Mouse (Mus musculus): ENCODE measurements at regions not wholly inside any gene's neighbourhood (a gene's known extent, or its start where the extent isn't known, plus 50 kb on each side); places are given as distances from the start of the nearest gene placed in this dataset.
"Not testable (repeated sequence)": the region's sequence is repeated elsewhere in the genome, so short reads cannot be mapped to it uniquely, and the experiment has no call there.

GRCm38 (mm10) chr16:86222997-86223396 lies 321.4 kb upstream of the Adamts5 start:
- DNase-seq (ENCODE audit: low spot score in 2 of 2): peak in 1 of 2 experiments; percentile 20

- no peak for DNase-seq (ENCODE audit: low spot score in 2 of 2)
Measured at GRCm38 (mm10) chr16:86210547-86210946, 308.9 kb upstream of the Adamts5 start.

- DNase-seq (ENCODE audit: low spot score in 2 of 2): no peak
Measured at GRCm38 (mm10) chr16:86209319-86209718, 307.7 kb upstream of the Adamts5 start.

GRCm38 (mm10) chr16:86189874-86190273 lies 288.2 kb upstream of the Adamts5 start:
- no peak for DNase-seq (ENCODE audit: low spot score in 2 of 2)

- DNase-seq (ENCODE audit: low spot score in 2 of 2): no peak
Measured at GRCm38 (mm10) chr16:86188966-86189365, 287.3 kb upstream of the Adamts5 start.

- DNase-seq (ENCODE audit: low spot score in 2 of 2): not testable (repeated sequence)
Measured at GRCm38 (mm10) chr16:86187609-86188008, 286.0 kb upstream of the Adamts5 start.

- DNase-seq (ENCODE audit: low spot score in 2 of 2): no peak
Measured at GRCm38 (mm10) chr16:86159021-86159815, 257.6 kb upstream of the Adamts5 start.

GRCm38 (mm10) chr16:86138171-86138570 lies 236.5 kb upstream of the Adamts5 start:
- DNase-seq (ENCODE audit: low spot score in 2 of 2): no peak

GRCm38 (mm10) chr16:86136169-86136568 lies 234.5 kb upstream of the Adamts5 start:
- no peak for DNase-seq (ENCODE audit: low spot score in 2 of 2)

GRCm38 (mm10) chr16:86127391-86127790 lies 225.8 kb upstream of the Adamts5 start:
- no peak for DNase-seq (ENCODE audit: low spot score in 2 of 2)

- DNase-seq (ENCODE audit: low spot score in 2 of 2): no peak
Measured at GRCm38 (mm10) chr16:86124182-86124581, 222.6 kb upstream of the Adamts5 start.

- DNase-seq (ENCODE audit: low spot score in 2 of 2): no peak
Measured at GRCm38 (mm10) chr16:86122936-86123335, 221.3 kb upstream of the Adamts5 start.

- no peak for DNase-seq (ENCODE audit: low spot score in 2 of 2)
Measured at GRCm38 (mm10) chr16:86117959-86118358, 216.3 kb upstream of the Adamts5 start.

GRCm38 (mm10) chr16:86115587-86116376 lies 214.2 kb upstream of the Adamts5 start:
- no peak for DNase-seq (ENCODE audit: low spot score in 2 of 2)

GRCm38 (mm10) chr16:86094461-86094860 lies 192.8 kb upstream of the Adamts5 start:
- no peak for DNase-seq (ENCODE audit: low spot score in 2 of 2)

GRCm38 (mm10) chr16:86090175-86090574 lies 188.5 kb upstream of the Adamts5 start:
- no peak for DNase-seq (ENCODE audit: low spot score in 2 of 2)

GRCm38 (mm10) chr16:86087421-86087820 lies 185.8 kb upstream of the Adamts5 start:
- no peak for DNase-seq (ENCODE audit: low spot score in 2 of 2)

GRCm38 (mm10) chr16:86067628-86068364 lies 166.2 kb upstream of the Adamts5 start:
- no peak for DNase-seq (ENCODE audit: low spot score in 2 of 2)

GRCm38 (mm10) chr16:86060087-86060486 lies 158.5 kb upstream of the Adamts5 start:
- no peak for DNase-seq (ENCODE audit: low spot score in 2 of 2)

- DNase-seq (ENCODE audit: low spot score in 2 of 2): no peak
Measured at GRCm38 (mm10) chr16:86044695-86045094, 143.1 kb upstream of the Adamts5 start.

GRCm38 (mm10) chr16:86034772-86035171 lies 133.1 kb upstream of the Adamts5 start:
- no peak for DNase-seq (ENCODE audit: low spot score in 2 of 2)

GRCm38 (mm10) chr16:86027700-86028099 lies 126.1 kb upstream of the Adamts5 start:
- no peak for DNase-seq (ENCODE audit: low spot score in 2 of 2)
